Mouse (Mus musculus): Measurements from ENCODE around the gene Fkrp. TPM values are rescaled to one million over a fixed set of nuclear protein-coding genes. Genes with fewer than 3 reads are reported as not detected.
A peak's percentile ranks its signal among the peaks of the same experiment; 100 is the strongest.

The Fkrp gene
- polyA plus RNA-seq, 1 experiment from 2014 or later, result 21.4 TPM

GRCm38 (mm10) chr7:16820271-16820763 is 3.8 kb upstream of the Fkrp start:
- no peak for ATAC-seq (ENCODE audit: insufficient read depth, low FRiP score)
- H3K4me1 ChIP-seq (ENCODE audit: control insufficient read depth, insufficient read depth, low read length), result peaks cover 34% of the 10 kb centered on the region
- H3K4me3 ChIP-seq (replicated peaks; ENCODE audit: low read length), result no peak overlapping the region
- H3K9ac ChIP-seq (ENCODE audit: low read length), result no peak overlapping the region; the same call in 1 of the 2 replicates
- no peaks in the 10 kb centered on the region for H3K9me3 ChIP-seq (replicated peaks; ENCODE audit: control insufficient read depth, low read length)
- no peak overlapping the region for H3K27ac ChIP-seq (ENCODE audit: low read length)
- H3K27me3 ChIP-seq (ENCODE audit: control insufficient read depth, insufficient read depth, low read length), result no peaks in the 10 kb centered on the region
- H3K36me3 ChIP-seq (ENCODE audit: control insufficient read depth, insufficient read depth, low read length), result 0 out of 2 replicates have a peak, but pooled peaks cover 3% of the 10 kb centered on the region
- whole genome bisulfite sequencing, result 72% methylated on average over 5 of the region's 5 CpGs
- no peak overlapping the region for H3K4me2 ChIP-seq (ENCODE audit: low read depth, low read length)

- Histone ChIP-seq H3K4me2 (ENCODE audit: low read depth, low read length) (no peak overlapping the region), H3K9ac (ENCODE audit: low read length) (no peak overlapping the region; the same call in 1 of the 2 replicates), H3K27me3 (ENCODE audit: control insufficient read depth, insufficient read depth, low read length) (no peaks in the 10 kb centered on the region), H3K4me3 (replicated peaks; ENCODE audit: low read length) (no peak overlapping the region), H3K9me3 (replicated peaks; ENCODE audit: control insufficient read depth, low read length) (no peaks in the 10 kb centered on the region), H3K36me3 (ENCODE audit: control insufficient read depth, insufficient read depth, low read length) (no peaks in the 10 kb centered on the region), H3K27ac (ENCODE audit: low read length) (no peak overlapping the region), H3K4me1 (ENCODE audit: control insufficient read depth, insufficient read depth, low read length) (peaks cover 36% of the 10 kb centered on the region)
- ATAC-seq (ENCODE audit: insufficient read depth, low FRiP score), result no peak
- WGBS, result 81% methylated on average over 5 of the region's 5 CpGs
These were observed 3.3 kb upstream of the Fkrp start for GRCm38 (mm10) chr7:16819794-16820193.

- Histone ChIP-seq H3K9me3 (replicated peaks; ENCODE audit: control insufficient read depth, low read length) (no peaks in the 10 kb centered on the region), H3K27ac (ENCODE audit: low read length) (0 out of 2 replicates have a peak overlapping the region, but pooled peaks have one; percentile 1), H3K4me3 (replicated peaks; ENCODE audit: low read length) (peak overlapping the region; percentile 89), H3K36me3 (ENCODE audit: control insufficient read depth, insufficient read depth, low read length) (0 out of 2 replicates have a peak, but pooled peaks cover 3% of the 10 kb centered on the region), H3K4me2 (ENCODE audit: low read depth, low read length) (peak overlapping the region; percentile 97), H3K27me3 (ENCODE audit: control insufficient read depth, insufficient read depth, low read length) (no peaks in the 10 kb centered on the region), H3K9ac (ENCODE audit: low read length) (peak overlapping the region; percentile 100), H3K4me1 (ENCODE audit: control insufficient read depth, insufficient read depth, low read length) (peaks cover 36% of the 10 kb centered on the region)
- 49% methylated on average over 3 of the region's 3 CpGs for WGBS
- ATAC-seq (ENCODE audit: insufficient read depth, low FRiP score), result no peak
These were observed 1.2 kb upstream of the Fkrp start for GRCm38 (mm10) chr7:16817693-16818092.

- Histone ChIP-seq H3K4me3 (replicated peaks; ENCODE audit: low read length) (peak overlapping the region; percentile 89), H3K27me3 (ENCODE audit: control insufficient read depth, insufficient read depth, low read length) (peaks cover 4% of the 10 kb centered on the region; the same call in 1 of the 2 replicates), H3K36me3 (ENCODE audit: control insufficient read depth, insufficient read depth, low read length) (0 out of 2 replicates have a peak, but pooled peaks cover 3% of the 10 kb centered on the region), H3K4me2 (ENCODE audit: low read depth, low read length) (peak overlapping the region; percentile 97), H3K9ac (ENCODE audit: low read length) (peak overlapping the region; percentile 100), H3K27ac (ENCODE audit: low read length) (peak overlapping the region; percentile 95), H3K9me3 (replicated peaks; ENCODE audit: control insufficient read depth, low read length) (no peaks in the 10 kb centered on the region), H3K4me1 (ENCODE audit: control insufficient read depth, insufficient read depth, low read length) (peaks cover 40% of the 10 kb centered on the region)
- under 1% methylated on average over 38 of the region's 55 CpGs for WGBS
- ATAC-seq (ENCODE audit: insufficient read depth, low FRiP score), result peak; percentile 87
These were observed 456 bp downstream of the Fkrp start for GRCm38 (mm10) chr7:16816078-16816474.

- WGBS, result 14% methylated on average over 1 of the region's 1 CpGs
- H3K9ac ChIP-seq (ENCODE audit: low read length), result peak within 1 kb of the TSS; percentile 100
- peaks cover 4% of the 10 kb centered on the region; the same call in 1 of the 2 replicates for H3K27me3 ChIP-seq (ENCODE audit: control insufficient read depth, insufficient read depth, low read length)
- no peak for ATAC-seq (ENCODE audit: insufficient read depth, low FRiP score)
- H3K4me3 ChIP-seq (replicated peaks; ENCODE audit: low read length), result peak within 1 kb of the TSS; percentile 89
- H3K27ac ChIP-seq (ENCODE audit: low read length), result peak within 1 kb of the TSS; percentile 95
- H3K9me3 ChIP-seq (replicated peaks; ENCODE audit: control insufficient read depth, low read length), result no peaks in the 10 kb centered on the region
- peak within 1 kb of the TSS; percentile 97 for H3K4me2 ChIP-seq (ENCODE audit: low read depth, low read length)
- H3K36me3 ChIP-seq (ENCODE audit: control insufficient read depth, insufficient read depth, low read length), result 0 out of 2 replicates have a peak, but pooled peaks cover 3% of the 10 kb centered on the region
- H3K4me1 ChIP-seq (ENCODE audit: control insufficient read depth, insufficient read depth, low read length), result peaks cover 40% of the 10 kb centered on the region
These were observed 1.1 kb downstream of the Fkrp start, which contains the start of gene Strn4 for GRCm38 (mm10) chr7:16815351-16815941. Gene Strn4 (plus strand): TSS chr7:16815889.

- WGBS, result 74% methylated on average over 2 of the region's 2 CpGs
- H3K27me3 ChIP-seq (ENCODE audit: control insufficient read depth, insufficient read depth, low read length), result peaks cover 4% of the 10 kb centered on the region; the same call in 1 of the 2 replicates
- H3K4me1 ChIP-seq (ENCODE audit: control insufficient read depth, insufficient read depth, low read length), result peaks cover 17% of the 10 kb centered on the region
- H3K4me3 ChIP-seq (replicated peaks; ENCODE audit: low read length), result no peak overlapping the region
- ATAC-seq (ENCODE audit: insufficient read depth, low FRiP score), result no peak
- no peak overlapping the region for H3K9ac ChIP-seq (ENCODE audit: low read length)
- H3K4me2 ChIP-seq (ENCODE audit: low read depth, low read length), result no peak overlapping the region
- no peak overlapping the region for H3K27ac ChIP-seq (ENCODE audit: low read length)
- H3K9me3 ChIP-seq (replicated peaks; ENCODE audit: control insufficient read depth, low read length), result no peaks in the 10 kb centered on the region
- H3K36me3 ChIP-seq (ENCODE audit: control insufficient read depth, insufficient read depth, low read length), result 0 out of 2 replicates have a peak, but pooled peaks cover 3% of the 10 kb centered on the region
These were observed 4.0 kb downstream of the Fkrp start for GRCm38 (mm10) chr7:16812505-16812904.

GRCm38 (mm10) chr7:16811649-16812070 is 4.9 kb downstream of the Fkrp start:
- Histone ChIP-seq H3K9ac (ENCODE audit: low read length) (peak overlapping the region; percentile 59), H3K9me3 (replicated peaks; ENCODE audit: control insufficient read depth, low read length) (no peaks in the 10 kb centered on the region), H3K27me3 (ENCODE audit: control insufficient read depth, insufficient read depth, low read length) (peaks cover 4% of the 10 kb centered on the region; the same call in 1 of the 2 replicates), H3K36me3 (ENCODE audit: control insufficient read depth, insufficient read depth, low read length) (0 out of 2 replicates have a peak, but pooled peaks cover 5% of the 10 kb centered on the region), H3K4me1 (ENCODE audit: control insufficient read depth, insufficient read depth, low read length) (peaks cover 12% of the 10 kb centered on the region), H3K4me3 (replicated peaks; ENCODE audit: low read length) (peak overlapping the region; percentile 40), H3K4me2 (ENCODE audit: low read depth, low read length) (peak overlapping the region; percentile 67), H3K27ac (ENCODE audit: low read length) (no peak overlapping the region)
- WGBS, result 40% methylated on average over 17 of the region's 17 CpGs
- ATAC-seq (ENCODE audit: insufficient read depth, low FRiP score), result no peak

GRCm38 (mm10) chr7:16810920-16811648 is 5.4 kb downstream of the Fkrp start:
- peaks cover 12% of the 10 kb centered on the region for H3K4me1 ChIP-seq (ENCODE audit: control insufficient read depth, insufficient read depth, low read length)
- H3K9me3 ChIP-seq (replicated peaks; ENCODE audit: control insufficient read depth, low read length), result no peaks in the 10 kb centered on the region
- peak overlapping the region; percentile 59 for H3K9ac ChIP-seq (ENCODE audit: low read length)
- WGBS, result 14% methylated on average over 88 of the region's 90 CpGs
- ATAC-seq (ENCODE audit: insufficient read depth, low FRiP score), result no peak; the same call in 1 of the 2 replicates
- peak overlapping the region; percentile 67 for H3K4me2 ChIP-seq (ENCODE audit: low read depth, low read length)
- no peak overlapping the region for H3K27ac ChIP-seq (ENCODE audit: low read length)
- peaks cover 4% of the 10 kb centered on the region; the same call in 1 of the 2 replicates for H3K27me3 ChIP-seq (ENCODE audit: control insufficient read depth, insufficient read depth, low read length)
- 0 out of 2 replicates have a peak, but pooled peaks cover 10% of the 10 kb centered on the region for H3K36me3 ChIP-seq (ENCODE audit: control insufficient read depth, insufficient read depth, low read length)
- H3K4me3 ChIP-seq (replicated peaks; ENCODE audit: low read length), result peak overlapping the region; percentile 40
